Mouse (Mus musculus) activated CD4-positive, CD25-positive, alpha-beta regulatory T cell, adult 4 months (primary cell): ENCODE results near the gene Efcab2. TPM values are rescaled to one million over a fixed set of nuclear protein-coding genes. Genes with fewer than 3 reads are reported as not detected.

Source experiments
- ATAC-seq: one replicate; pipeline ENCODE4 v1.8.0; 2017
- polyA plus RNA-seq, 2 experiments: library from polyadenylated mRNA; unstranded; fragments of 100-300 nt; shearing (Covaris generic); gene quantifications; one replicate each; pipeline ENCODE4 v1.2.1; 2017

Efcab2 gene
- 1 to 10 TPM; 3.6 to 5.4 TPM for polyA plus RNA-seq

GRCm38 (mm10) chr1:178405951-178406711 lies at the start of gene Efcab2:
Gene Efcab2, plus strand, starts transcription at chr1:178406085.
- peak; percentile 88 for ATAC-seq

DNA sequence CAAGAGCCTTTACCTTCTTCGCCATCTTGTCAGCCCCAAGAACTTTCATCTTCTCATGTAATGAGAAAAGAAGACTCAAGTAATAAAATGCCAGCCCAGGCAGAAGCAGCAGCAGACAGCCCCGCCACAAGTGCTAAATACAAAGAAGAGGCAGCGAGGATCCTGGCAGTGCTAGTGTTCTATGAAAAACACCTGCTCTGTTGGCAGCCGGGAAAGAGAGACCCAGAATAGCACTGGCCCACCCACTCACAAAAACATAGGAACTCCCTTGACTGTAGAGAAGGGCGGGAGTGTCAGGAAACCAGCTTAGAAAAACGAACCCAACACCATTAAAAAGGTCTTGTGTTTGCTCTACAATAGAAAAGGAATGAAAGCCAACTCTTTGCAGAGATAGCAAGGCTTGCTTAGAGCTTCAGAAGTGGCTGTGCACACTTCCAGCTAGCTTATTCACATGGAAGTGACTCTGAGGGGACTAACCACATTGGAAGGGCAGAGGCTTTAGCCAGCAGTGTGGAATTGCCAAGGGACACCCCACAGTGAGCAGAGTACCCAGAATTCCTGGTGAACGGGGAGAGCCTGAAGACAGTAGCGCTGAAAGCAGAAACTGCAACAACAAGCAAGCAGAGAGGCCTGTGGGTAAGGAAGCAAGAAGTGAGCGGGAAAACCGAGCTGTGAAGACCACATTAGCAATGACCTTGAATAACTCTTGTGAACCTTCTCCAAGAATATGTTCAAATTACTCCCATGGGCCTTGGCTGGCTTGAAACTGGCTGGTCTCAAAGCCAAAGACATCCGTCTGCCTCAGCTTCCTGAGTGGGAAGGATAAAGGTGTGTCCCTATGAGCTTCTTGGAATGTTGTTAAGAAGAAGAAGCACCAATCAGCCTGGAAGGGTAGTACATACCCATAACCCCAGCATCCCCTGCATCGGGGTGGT lies 47.8 kb upstream of the Efcab2 start:
- no peak for ATAC-seq

- ATAC-seq: no peak
Observed at GRCm38 (mm10) chr1:178360264-178360663, 45.6 kb upstream of the Efcab2 start.

GRCm38 (mm10) chr1:178360702-178361101 lies 45.2 kb upstream of the Efcab2 start:
- ATAC-seq: no peak

DNA sequence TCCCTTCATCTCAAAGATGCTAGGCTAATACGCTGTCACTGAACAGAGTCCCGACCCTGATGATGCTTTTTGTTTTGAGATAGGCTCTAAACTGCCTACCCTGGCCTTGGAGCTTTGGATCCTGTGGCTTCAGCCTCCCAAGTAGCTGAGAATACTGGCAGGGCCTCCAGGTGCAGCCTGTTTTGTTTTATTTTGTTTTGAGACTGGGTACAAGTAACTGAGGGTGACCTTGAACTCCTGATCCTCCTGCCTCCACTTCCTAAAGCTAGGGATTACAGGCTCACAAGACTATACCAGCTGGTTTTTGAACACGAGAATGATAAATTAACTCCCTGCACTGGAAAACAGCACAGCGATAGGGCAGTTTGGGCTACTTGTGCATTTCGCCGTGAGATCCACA lies 40.7 kb upstream of the Efcab2 start:
- ATAC-seq: no peak

DNA sequence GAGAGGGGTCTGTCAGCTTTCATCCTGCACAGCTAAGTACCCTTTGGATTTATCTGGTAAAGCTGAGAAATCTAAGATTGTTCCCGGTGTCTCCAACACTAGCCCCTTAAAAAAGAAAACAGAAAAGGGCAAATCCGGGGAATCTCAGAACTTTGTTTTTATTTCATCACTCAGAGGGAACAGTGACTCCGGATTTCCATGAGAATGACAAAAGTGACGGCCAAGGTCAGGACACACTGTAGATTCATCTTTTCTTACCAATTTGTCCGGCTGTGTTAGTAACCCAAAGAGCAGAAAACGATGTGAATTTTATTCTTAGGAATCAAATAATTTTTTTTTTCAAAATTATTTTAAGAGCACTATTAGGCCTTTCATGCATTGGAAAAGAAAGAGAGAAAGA lies 37.8 kb upstream of the Efcab2 start:
- no peak for ATAC-seq

GRCm38 (mm10) chr1:178368548-178369271 lies 37.2 kb upstream of the Efcab2 start:
- peak; percentile 93 for ATAC-seq

- ATAC-seq: peak; percentile 61
Observed at GRCm38 (mm10) chr1:178369272-178369651, 36.6 kb upstream of the Efcab2 start.

GRCm38 (mm10) chr1:178372681-178373080 lies 33.2 kb upstream of the Efcab2 start:
- ATAC-seq: no peak

GRCm38 (mm10) chr1:178375381-178375780 lies 30.5 kb upstream of the Efcab2 start:
- no peak for ATAC-seq

- no peak for ATAC-seq
Observed at GRCm38 (mm10) chr1:178376061-178376460, 29.8 kb upstream of the Efcab2 start.

DNA sequence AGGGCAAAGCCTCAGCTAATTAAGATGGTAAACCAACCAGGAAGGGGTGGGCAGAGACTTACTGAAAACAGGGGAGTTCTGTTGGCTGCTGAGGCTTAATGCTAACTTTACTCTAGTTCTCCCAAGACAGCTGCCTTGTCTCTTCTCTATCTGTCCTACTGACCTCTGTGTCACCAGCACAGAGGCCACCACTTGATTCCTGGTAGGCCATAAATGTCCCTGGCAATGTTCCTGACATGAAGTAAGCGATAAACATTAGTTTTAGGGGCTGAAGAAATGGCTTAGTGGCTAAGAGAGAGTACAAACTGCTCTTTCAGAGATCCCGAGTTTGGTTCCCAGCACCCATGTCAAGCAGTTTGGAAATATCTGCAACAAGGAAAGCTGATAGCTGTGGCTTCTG lies 29.0 kb upstream of the Efcab2 start:
- no peak for ATAC-seq

DNA sequence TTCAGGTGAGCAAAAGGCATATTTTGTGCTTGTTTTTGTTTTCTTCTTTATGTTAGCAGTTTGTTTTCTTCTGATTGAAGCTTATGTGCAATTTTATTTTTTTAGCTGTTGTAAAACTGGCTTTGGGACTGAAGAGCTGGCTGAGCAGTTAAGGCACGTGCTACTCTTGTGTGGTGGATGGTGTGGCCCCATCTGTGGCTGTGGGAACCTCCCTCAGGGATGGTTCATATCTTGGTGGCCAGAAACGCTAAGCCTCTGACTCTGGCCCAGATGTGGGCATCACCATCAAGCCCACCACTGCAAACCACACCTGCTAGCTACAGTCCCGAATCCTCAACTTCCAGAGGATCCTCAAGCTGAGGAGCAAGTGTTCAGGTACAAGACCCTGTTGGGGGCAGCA lies 27.8 kb upstream of the Efcab2 start:
- ATAC-seq: no peak

GRCm38 (mm10) chr1:178379224-178379623 lies 26.7 kb upstream of the Efcab2 start:
- no peak for ATAC-seq

- ATAC-seq: no peak
Observed at GRCm38 (mm10) chr1:178382165-178382564, 23.7 kb upstream of the Efcab2 start.

DNA sequence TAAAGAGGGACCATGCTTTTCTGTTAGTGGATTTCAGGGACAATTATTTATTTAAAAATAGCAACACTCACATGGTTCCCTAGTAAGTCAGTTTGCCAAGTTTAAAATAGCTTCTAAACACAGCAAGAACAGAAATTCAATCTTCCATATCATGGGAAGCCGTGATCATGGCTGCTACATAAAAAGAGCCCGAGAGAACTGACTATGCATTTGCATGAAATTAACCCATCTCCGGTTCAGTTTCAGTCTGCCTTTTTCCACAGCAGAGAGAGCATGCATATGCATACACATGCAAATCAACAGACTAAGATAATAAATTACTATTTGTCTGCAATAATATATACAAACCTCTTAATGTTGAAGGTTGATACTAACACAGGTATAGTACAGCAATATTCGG lies 17.1 kb upstream of the Efcab2 start:
- ATAC-seq: no peak

DNA sequence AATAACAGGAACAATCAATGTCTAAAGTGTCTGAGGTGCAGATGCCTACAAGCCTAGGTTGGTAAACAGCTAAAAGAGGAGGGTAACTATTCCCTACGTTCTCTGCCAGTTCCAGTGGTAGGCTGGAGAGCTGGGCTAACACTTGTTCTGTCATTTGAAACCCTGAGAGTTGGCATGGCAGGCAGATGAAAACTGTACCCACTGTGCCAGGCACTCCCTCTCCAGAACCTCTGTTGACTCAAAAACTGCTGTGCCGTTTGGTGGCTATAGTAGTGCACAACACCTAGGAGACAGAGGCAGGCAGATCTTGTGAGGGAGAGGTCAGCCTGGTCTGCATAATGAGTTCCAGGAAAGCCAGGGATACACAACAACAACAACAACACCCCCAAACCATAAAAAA lies 16.5 kb upstream of the Efcab2 start:
- ATAC-seq: no peak

DNA sequence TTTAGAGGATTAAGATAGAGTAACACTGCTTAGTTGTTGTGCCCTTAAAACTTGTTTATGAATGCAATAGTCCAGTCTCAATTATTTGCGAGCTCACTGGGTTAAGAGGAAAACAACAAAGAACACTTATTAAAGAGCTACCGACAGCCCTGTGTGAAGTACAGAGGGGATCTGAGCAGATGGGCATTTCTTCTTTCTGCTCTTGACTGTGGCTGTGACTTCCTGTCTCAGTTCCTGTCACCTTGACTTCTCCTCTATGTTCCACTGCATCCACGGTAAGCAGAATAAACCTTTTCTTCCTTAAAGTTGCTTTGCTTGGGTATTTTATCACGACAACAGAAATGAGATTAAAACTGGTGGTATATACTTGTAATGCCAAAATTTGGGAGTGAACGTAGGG lies 12.9 kb upstream of the Efcab2 start:
- ATAC-seq: no peak

GRCm38 (mm10) chr1:178395091-178395490 lies 10.8 kb upstream of the Efcab2 start:
- no peak for ATAC-seq

DNA sequence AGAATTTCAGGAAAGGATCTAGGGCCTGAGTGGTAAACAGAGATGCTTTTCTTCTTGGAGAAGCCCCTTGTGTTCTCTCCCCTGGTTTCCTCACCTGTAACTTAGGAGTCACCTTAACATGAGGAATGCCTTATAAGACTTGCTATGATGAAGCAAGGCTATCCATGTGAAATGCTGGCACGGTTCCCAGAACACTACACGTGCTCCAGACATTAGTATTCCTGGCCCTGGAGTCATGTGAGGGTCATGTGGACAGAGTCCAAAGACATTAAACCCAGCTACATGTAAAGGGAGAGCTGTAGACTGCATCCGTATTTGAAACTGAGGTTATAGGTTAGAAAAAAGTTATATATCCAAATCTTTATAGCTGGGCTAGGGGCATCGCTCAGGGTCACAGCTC lies 9.5 kb upstream of the Efcab2 start:
- ATAC-seq: no peak

DNA sequence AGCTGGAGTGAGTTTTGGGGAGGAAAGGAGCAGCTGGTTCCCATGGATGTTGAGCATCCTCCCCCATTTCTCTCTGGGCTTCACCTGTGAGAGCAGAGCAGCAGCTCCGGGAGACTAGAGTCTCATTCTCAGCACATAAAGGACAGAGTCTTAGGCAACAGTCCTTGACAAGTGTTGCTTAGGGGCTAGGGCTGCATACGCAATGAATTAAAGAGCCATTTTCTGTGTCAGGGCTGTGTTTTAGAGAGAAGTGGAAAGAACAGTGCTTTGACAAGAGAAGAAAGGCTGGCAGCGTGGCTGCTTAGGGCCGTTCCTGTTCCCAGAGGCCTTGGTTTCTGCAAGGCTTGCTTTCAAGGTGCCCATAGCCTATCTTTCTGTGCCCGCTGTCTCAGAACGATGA lies 6.0 kb upstream of the Efcab2 start:
- ATAC-seq: no peak

GRCm38 (mm10) chr1:178400652-178401051 lies 5.2 kb upstream of the Efcab2 start:
- ATAC-seq: no peak

GRCm38 (mm10) chr1:178401960-178402359 lies 3.9 kb upstream of the Efcab2 start:
- no peak for ATAC-seq
